Mouse (Mus musculus) naive thymus-derived CD4-positive, alpha-beta T cell, adult 5 months (primary cell): ENCODE data around the gene Ctcf. TPM values are rescaled to one million over a fixed set of nuclear protein-coding genes. Genes with fewer than 3 reads are reported as not detected.

Source experiments
- polyA plus RNA-seq: library from polyadenylated mRNA; unstranded; fragments of 100-300 nt; shearing (Covaris generic); gene quantifications from one replicate; pipeline ENCODE4 v1.2.1, GENCODE M21; 2017

Gene Ctcf
- 194 TPM for polyA plus RNA-seq

DNA sequence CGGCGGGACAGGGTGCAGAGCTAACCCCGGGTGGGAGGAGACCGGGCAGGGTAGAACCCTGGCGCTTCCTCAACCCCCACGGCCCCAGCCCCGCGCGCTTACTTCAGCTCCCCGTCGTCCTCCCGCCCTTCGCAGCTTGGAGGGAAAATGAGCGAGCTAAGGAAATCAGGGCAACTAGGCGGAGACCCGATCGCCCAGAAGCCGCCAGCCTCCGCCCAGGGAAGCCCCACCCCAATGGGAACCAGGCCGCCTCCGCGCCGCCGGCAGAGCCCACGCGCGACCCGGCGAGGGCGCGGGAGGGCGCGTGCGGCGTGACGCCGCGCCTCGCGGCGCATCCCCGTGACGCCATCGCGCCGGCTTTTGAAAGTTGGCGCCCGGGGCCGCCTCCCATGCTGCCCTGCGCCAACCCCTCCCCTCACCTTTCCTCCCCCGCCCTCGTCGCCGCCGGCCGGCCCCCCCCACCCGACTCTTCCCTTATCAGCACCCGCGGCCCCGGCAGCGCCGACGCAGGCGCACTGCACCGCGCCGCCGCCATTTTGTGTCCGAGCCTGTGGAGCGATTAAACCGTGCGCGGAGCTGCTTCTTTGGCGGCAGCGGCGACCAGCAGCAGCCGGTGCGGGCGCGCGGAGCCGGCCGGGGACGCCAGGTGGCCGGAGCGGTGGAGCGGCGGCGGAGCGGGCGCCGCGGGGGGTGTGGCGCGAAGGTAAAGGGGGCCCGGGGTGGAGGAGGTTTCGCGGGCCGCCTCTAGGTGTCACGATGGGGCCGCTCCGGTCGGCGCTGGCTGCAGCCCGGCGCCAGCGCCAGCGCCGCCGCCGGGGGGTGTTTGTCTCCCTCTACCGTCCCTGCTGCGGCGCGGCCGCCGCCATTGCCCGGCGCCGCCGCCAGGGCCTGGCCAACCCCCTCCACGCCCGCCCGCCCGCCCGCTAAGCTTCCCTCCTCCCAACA, at the start of gene Ctcf:
Ctcf (plus strand) TSS at position 551 of the 945 bp plus-strand sequence.

DNA sequence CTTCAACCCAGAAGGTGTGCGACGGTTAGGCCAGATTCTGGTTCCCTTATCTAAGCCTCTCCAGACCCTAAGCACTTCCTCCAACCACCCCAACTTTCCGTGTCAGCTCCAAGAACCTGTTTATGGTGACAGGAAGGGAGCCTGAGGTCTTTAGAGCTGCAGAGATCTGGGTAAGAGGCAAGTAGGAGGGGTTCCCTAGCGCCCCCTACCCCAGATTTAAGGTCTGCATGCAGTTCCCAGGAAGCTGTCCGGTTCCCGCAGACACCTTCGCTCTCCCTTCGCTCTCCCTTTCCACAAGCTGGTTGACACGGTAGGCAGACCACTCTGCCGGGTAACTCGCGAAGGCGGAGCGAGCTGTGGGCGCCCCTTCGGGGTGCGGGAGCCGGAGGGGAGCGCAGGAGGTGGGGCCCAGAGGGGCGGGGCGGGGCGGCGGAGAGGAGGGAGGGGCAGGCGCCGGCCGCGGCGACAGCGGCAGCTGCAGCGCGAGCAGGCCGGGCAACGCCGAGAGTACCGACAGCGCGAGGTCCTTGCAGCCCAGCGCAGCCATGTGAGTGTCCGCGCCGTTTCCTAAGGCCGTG, 31.5 kb upstream of the Ctcf start, which contains the start of gene Ripor1:
Ripor1 (plus strand) TSS at position 452 of the 578 bp plus-strand sequence.

DNA sequence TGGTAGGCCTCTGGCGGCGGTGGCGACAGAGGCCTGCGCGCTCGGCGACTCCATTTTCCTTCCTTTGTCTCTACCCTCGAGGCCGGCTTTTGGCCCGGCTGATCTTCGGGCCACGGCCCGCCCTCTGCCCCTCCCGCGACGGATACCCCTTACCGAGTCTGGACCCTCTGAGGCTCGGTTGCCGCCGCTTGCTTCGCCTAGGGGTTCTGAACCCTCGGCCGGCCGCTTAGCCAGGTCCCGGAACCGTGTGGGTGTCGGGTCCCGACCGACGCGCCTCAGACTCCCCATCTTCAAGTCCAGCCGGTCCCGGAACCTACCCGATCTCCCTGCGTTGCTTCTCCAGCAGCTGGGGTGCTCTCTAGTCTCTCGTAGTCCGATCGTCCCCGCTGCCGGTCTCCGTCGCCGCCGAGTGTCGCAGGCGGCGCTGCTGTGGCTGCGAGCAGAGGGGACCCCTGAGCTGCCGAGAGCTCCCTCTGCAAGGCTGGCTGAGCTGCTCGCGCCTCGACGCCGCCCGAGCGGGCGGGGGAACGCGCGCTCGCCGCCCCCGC, 669 bp downstream of the Ctcf start, which contains the start of gene Agrp:
Agrp (minus strand) TSS at position 431 of the 548 bp plus-strand sequence.

DNA sequence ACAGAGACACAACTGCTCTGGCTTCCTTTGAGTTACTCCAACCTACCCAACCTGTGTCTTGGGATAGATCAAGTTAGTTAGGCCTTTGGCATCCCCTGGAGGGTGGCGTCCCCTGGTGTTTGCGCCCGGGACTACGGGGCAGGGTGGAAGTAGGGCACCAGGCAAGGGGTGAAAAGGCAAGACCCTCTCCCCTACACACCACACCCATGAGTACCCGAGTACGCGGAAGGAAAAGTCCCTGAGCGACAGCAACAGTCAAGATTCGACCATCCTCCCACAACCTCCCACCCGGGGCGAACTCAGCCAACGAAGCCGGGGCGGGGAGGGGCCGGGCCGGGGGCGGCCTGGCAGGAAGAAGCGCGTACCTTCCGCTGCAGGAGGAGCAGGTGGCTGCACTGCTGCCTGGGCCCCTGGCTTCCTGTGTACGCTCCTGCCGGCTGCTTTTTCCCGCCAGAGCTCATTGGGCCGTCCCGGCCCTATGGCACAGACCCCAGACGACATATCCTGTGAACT, 49.5 kb downstream of the Ctcf start, which contains the start of gene Carmil2:
Carmil2 (plus strand) TSS at position 479 of the 513 bp plus-strand sequence.

DNA sequence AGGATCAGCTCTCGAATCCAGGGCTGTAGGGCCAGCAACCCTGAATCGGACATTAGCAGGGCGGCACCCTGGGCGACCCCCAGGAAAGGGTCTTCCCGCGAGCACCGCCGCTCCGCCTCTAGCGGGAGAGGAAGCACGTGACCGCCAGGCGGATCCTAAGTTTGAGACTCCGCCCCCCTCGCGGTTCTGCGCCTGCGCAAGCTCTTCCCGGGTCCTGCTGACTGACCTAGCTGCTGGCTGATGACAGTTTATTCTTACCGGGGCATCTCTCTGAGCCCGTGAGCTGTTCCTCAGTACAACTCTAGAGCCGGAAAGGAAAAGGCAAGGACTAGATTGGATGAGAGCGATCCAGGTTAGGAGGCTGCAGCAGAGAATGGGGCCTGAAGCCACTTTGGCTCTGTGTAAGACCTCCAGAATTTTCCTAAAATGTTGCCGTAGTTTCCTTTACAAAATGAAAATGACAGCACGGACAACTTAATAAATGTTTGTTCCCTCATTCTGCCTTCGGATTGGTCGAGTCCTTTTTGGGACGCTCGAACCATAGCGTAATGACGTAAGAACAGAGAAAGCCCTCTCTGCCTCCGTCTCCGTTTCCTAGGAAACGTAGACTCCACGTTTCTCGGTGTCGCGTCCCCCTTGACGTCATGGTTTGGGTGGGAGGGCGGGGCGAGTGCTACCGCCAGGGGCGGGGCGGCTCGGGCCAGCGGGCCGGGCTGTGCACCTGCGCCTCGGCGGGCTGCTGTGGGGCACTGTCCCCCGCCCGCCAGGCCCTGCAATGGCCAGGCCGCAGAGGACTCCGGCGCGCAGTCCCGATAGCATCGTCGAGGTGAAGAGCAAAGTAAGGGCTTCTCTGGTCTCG, 64.8 kb downstream of the Ctcf start, which contains the start of the genes Acd and Pard6a:
Acd (minus strand) TSS at position 137 of the 859 bp plus-strand sequence.
Pard6a (plus strand) TSS at position 183 of the 859 bp plus-strand sequence.

DNA sequence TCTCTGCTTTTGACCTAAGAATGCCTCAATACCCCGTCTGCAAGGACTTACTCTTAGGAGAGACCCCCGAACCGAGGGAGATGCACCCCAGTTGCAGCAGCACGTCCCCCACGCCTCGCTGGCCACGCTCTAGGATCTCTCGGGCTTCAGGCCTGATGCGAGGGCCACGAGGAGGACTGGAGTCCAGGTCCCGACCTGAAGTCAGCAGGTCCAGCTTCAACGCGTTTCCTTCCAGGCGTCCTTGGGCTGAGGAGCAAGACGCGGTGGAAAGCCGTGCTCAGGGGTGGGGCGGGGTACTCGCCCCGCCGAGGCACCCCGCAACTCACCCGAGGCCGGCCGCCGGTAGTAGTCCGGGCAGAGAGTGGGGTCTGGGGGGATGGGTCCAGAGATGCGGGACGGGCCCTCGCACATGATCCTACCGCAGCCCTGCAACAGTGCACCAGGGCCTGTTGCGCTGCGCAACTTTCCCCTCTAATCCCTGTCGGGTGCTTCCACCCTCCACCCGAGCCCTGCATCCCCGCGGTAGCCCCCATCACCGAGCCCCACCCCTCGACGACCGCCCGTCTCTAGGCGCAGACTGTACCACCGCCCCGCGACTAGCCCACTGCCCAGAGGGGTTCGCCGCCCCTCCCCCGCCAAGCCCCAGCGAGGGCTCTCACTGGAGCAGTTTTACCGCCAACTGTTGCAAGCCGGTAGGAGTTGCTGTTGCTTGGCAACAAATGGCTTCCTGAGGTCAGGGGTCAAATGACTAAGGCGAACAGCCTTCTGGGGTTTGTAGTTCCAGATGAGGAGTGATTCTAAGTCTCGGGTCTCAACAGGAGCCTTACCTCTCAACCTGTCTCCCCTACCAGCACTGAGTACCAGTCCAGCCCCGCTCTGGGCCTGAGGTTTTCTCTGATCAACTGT, 71.4 kb downstream of the Ctcf start, which contains the start of the genes 4933405L10Rik and Enkd1:
4933405L10Rik (plus strand) TSS at position 158 of the 906 bp plus-strand sequence.
Enkd1 (minus strand) TSS at position 713 of the 906 bp plus-strand sequence.

Other genes starting within 250 kb of the Ctcf start
- not detected for gene Kctd19, start 223.1 kb upstream of the Ctcf start, polyA plus RNA-seq
- not detected for gene Lrrc36, start 223.0 kb upstream of the Ctcf start, polyA plus RNA-seq
- not detected for gene Tppp3, start 165.0 kb upstream of the Ctcf start, polyA plus RNA-seq
- 4.9 TPM for gene Zdhhc1, start 139.7 kb upstream of the Ctcf start, polyA plus RNA-seq
- gene Hsd11b2, start 117.8 kb upstream of the Ctcf start, polyA plus RNA-seq = 0.19 TPM
- 92.5 TPM for gene Atp6v0d1, start 70.5 kb upstream of the Ctcf start, polyA plus RNA-seq
- 20.5 TPM for gene Ripor1, start 31.3 kb upstream of the Ctcf start, polyA plus RNA-seq
- not detected for gene Agrp, start 825 bp downstream of the Ctcf start, polyA plus RNA-seq
- gene Carmil2, start 49.7 kb downstream of the Ctcf start, polyA plus RNA-seq = 129 TPM
- 78.6 TPM for gene Acd, start 64.5 kb downstream of the Ctcf start, polyA plus RNA-seq
- gene Pard6a, start 64.6 kb downstream of the Ctcf start, polyA plus RNA-seq = 16.1 TPM
- gene 4933405L10Rik, start 71.1 kb downstream of the Ctcf start, polyA plus RNA-seq = 0.42 TPM
- gene Enkd1, start 71.6 kb downstream of the Ctcf start, polyA plus RNA-seq = 1.1 TPM
- 9.0 TPM for gene Gfod2, start 122.1 kb downstream of the Ctcf start, polyA plus RNA-seq
- gene Ranbp10, start 190.8 kb downstream of the Ctcf start, polyA plus RNA-seq = 121 TPM
- gene Tsnaxip1, start 191.2 kb downstream of the Ctcf start, polyA plus RNA-seq = not detected
- 26.4 TPM for gene Cenpt, start 216.7 kb downstream of the Ctcf start, polyA plus RNA-seq
- gene Thap11, start 218.6 kb downstream of the Ctcf start, polyA plus RNA-seq = 30.5 TPM
- gene Nutf2, start 224.0 kb downstream of the Ctcf start, polyA plus RNA-seq = 21.1 TPM
- gene Edc4, start 244.3 kb downstream of the Ctcf start, polyA plus RNA-seq = 101 TPM